Mouse (Mus musculus): ENCODE data around the gene Prickle2. TPM values are rescaled to one million over a fixed set of nuclear protein-coding genes. Genes with fewer than 3 reads are reported as not detected.
A peak's percentile ranks its signal among the peaks of the same experiment; 100 is the strongest.

The Prickle2 gene
- polyA plus RNA-seq, 1 experiment from 2014 or later = 5.3 TPM

- no peak for DNase-seq (ENCODE audit: low spot score)
- WGBS = 74% methylated on average over 2 of the region's 2 CpGs
- Histone ChIP-seq H3K27ac (replicated peaks) (no peak overlapping the region), H3K9me3 (peaks cover 4% of the 10 kb centered on the region; the same call in 1 of the 2 replicates), H3K27me3 (replicated peaks; ENCODE audit: low read depth, poor library complexity, severe bottlenecking) (no peaks in the 10 kb centered on the region), H3K4me3 (no peak overlapping the region), H3K36me3 (replicated peaks) (peaks cover 10% of the 10 kb centered on the region), H3K4me1 (no peaks in the 10 kb centered on the region)
Measured at GRCm38 (mm10) chr6:92617183-92617582, 88.8 kb downstream of the Prickle2 start.

- Histone ChIP-seq H3K36me3 (replicated peaks) (peaks cover 9% of the 10 kb centered on the region), H3K27ac (replicated peaks) (no peak overlapping the region), H3K4me1 (peaks cover 8% of the 10 kb centered on the region), H3K27me3 (replicated peaks; ENCODE audit: low read depth, poor library complexity, severe bottlenecking) (no peaks in the 10 kb centered on the region), H3K4me3 (no peak overlapping the region), H3K9me3 (peaks cover 4% of the 10 kb centered on the region; the same call in 1 of the 2 replicates)
- 88% methylated on average over 3 of the region's 3 CpGs for WGBS
- DNase-seq (ENCODE audit: low spot score) = no peak
Measured at GRCm38 (mm10) chr6:92614771-92615170, 91.2 kb downstream of the Prickle2 start.

- H3K36me3 ChIP-seq (replicated peaks) = no peaks in the 10 kb centered on the region
- no peak overlapping the region for H3K4me3 ChIP-seq
- no peaks in the 10 kb centered on the region for H3K9me3 ChIP-seq
- DNase-seq (ENCODE audit: low spot score) = no peak
- no peaks in the 10 kb centered on the region for H3K27me3 ChIP-seq (replicated peaks; ENCODE audit: low read depth, poor library complexity, severe bottlenecking)
- H3K27ac ChIP-seq (replicated peaks) = no peak overlapping the region
- 53% methylated on average over 2 of the region's 2 CpGs for WGBS
- peaks cover 32% of the 10 kb centered on the region for H3K4me1 ChIP-seq
Measured at GRCm38 (mm10) chr6:92612151-92612769, 93.7 kb downstream of the Prickle2 start.

GRCm38 (mm10) chr6:92609682-92610235, 96.2 kb downstream of the Prickle2 start:
- DNase-seq (ENCODE audit: low spot score) = peak; percentile 35
- Histone ChIP-seq H3K36me3 (replicated peaks) (no peaks in the 10 kb centered on the region), H3K27ac (replicated peaks) (0 out of 2 replicates have a peak overlapping the region, but pooled peaks have one; percentile 54), H3K27me3 (replicated peaks; ENCODE audit: low read depth, poor library complexity, severe bottlenecking) (no peaks in the 10 kb centered on the region), H3K4me1 (peaks cover 39% of the 10 kb centered on the region), H3K4me3 (no peak overlapping the region), H3K9me3 (no peaks in the 10 kb centered on the region)
- 41% methylated on average over 9 of the region's 9 CpGs for WGBS

- Histone ChIP-seq H3K36me3 (replicated peaks) (no peaks in the 10 kb centered on the region), H3K4me1 (peaks cover 39% of the 10 kb centered on the region), H3K27ac (replicated peaks) (peak overlapping the region; percentile 54), H3K9me3 (no peaks in the 10 kb centered on the region), H3K4me3 (no peak overlapping the region), H3K27me3 (replicated peaks; ENCODE audit: low read depth, poor library complexity, severe bottlenecking) (no peaks in the 10 kb centered on the region)
- peak; percentile 16 for DNase-seq (ENCODE audit: low spot score)
- WGBS = 74% methylated on average over 3 of the region's 3 CpGs
Measured at GRCm38 (mm10) chr6:92609078-92609477, 96.9 kb downstream of the Prickle2 start.

- Histone ChIP-seq H3K36me3 (replicated peaks) (no peaks in the 10 kb centered on the region), H3K27ac (replicated peaks) (no peak overlapping the region), H3K9me3 (no peaks in the 10 kb centered on the region), H3K27me3 (replicated peaks; ENCODE audit: low read depth, poor library complexity, severe bottlenecking) (no peaks in the 10 kb centered on the region), H3K4me3 (no peak overlapping the region), H3K4me1 (peaks cover 35% of the 10 kb centered on the region)
- 45% methylated on average over 2 of the region's 2 CpGs for WGBS
- DNase-seq (ENCODE audit: low spot score) = peak; percentile 13
Measured at GRCm38 (mm10) chr6:92605156-92605555, 100.8 kb downstream of the Prickle2 start.

- 88% methylated on average over 3 of the region's 3 CpGs for WGBS
- no peaks in the 10 kb centered on the region for H3K9me3 ChIP-seq
- H3K4me1 ChIP-seq = no peaks in the 10 kb centered on the region
- no peaks in the 10 kb centered on the region for H3K27me3 ChIP-seq (replicated peaks; ENCODE audit: low read depth, poor library complexity, severe bottlenecking)
- H3K4me3 ChIP-seq = no peak overlapping the region
- no peak for DNase-seq (ENCODE audit: low spot score)
- no peak overlapping the region for H3K27ac ChIP-seq (replicated peaks)
- no peaks in the 10 kb centered on the region for H3K36me3 ChIP-seq (replicated peaks)
Measured at GRCm38 (mm10) chr6:92596340-92596739, 109.6 kb downstream of the Prickle2 start.

- Histone ChIP-seq H3K27me3 (replicated peaks; ENCODE audit: low read depth, poor library complexity, severe bottlenecking) (no peaks in the 10 kb centered on the region), H3K27ac (replicated peaks) (no peak overlapping the region), H3K9me3 (no peaks in the 10 kb centered on the region), H3K4me3 (no peak overlapping the region), H3K36me3 (replicated peaks) (no peaks in the 10 kb centered on the region), H3K4me1 (no peaks in the 10 kb centered on the region)
- DNase-seq (ENCODE audit: low spot score) = no peak
- 82% methylated on average over 5 of the region's 5 CpGs for WGBS
Measured at GRCm38 (mm10) chr6:92589381-92590065, 116.4 kb downstream of the Prickle2 start.

GRCm38 (mm10) chr6:92584026-92584425, 121.9 kb downstream of the Prickle2 start:
- H3K4me3 ChIP-seq = no peak overlapping the region
- H3K27ac ChIP-seq (replicated peaks) = no peak overlapping the region

GRCm38 (mm10) chr6:92575227-92575626, 130.7 kb downstream of the Prickle2 start:
- 84% methylated on average over 4 of the region's 4 CpGs for WGBS
- no peak for DNase-seq (ENCODE audit: low spot score)
- Histone ChIP-seq H3K9me3 (no peaks in the 10 kb centered on the region), H3K27ac (replicated peaks) (no peak overlapping the region), H3K27me3 (replicated peaks; ENCODE audit: low read depth, poor library complexity, severe bottlenecking) (no peaks in the 10 kb centered on the region), H3K36me3 (replicated peaks) (no peaks in the 10 kb centered on the region), H3K4me3 (no peak overlapping the region), H3K4me1 (peaks cover 8% of the 10 kb centered on the region; the same call in 1 of the 2 replicates)

More at GRCm38 (mm10) chr6:92584026-92584425, 121.9 kb downstream of the Prickle2 start:
- H3K9me3 ChIP-seq = no peaks in the 10 kb centered on the region
- no peak for DNase-seq (ENCODE audit: low spot score)
- H3K4me1 ChIP-seq = no peaks in the 10 kb centered on the region
- 66% methylated on average over 1 of the region's 1 CpGs for WGBS
- H3K27me3 ChIP-seq (replicated peaks; ENCODE audit: low read depth, poor library complexity, severe bottlenecking) = no peaks in the 10 kb centered on the region
- no peaks in the 10 kb centered on the region for H3K36me3 ChIP-seq (replicated peaks)

GRCm38 (mm10) chr6:92572139-92572538, 133.8 kb downstream of the Prickle2 start:
- DNase-seq (ENCODE audit: low spot score) = no peak
- Histone ChIP-seq H3K4me1 (peaks cover 8% of the 10 kb centered on the region; the same call in 1 of the 2 replicates), H3K9me3 (no peaks in the 10 kb centered on the region), H3K36me3 (replicated peaks) (no peaks in the 10 kb centered on the region), H3K27ac (replicated peaks) (no peak overlapping the region), H3K4me3 (no peak overlapping the region), H3K27me3 (replicated peaks; ENCODE audit: low read depth, poor library complexity, severe bottlenecking) (no peaks in the 10 kb centered on the region)
- 96% methylated on average over 3 of the region's 3 CpGs for WGBS

GRCm38 (mm10) chr6:92570090-92570489, 135.9 kb downstream of the Prickle2 start:
- H3K4me3 ChIP-seq = no peak overlapping the region
- no peaks in the 10 kb centered on the region for H3K9me3 ChIP-seq
- 73% methylated on average over 7 of the region's 7 CpGs for WGBS
- H3K4me1 ChIP-seq = peaks cover 8% of the 10 kb centered on the region; the same call in 1 of the 2 replicates
- no peak for DNase-seq (ENCODE audit: low spot score)
- no peak overlapping the region for H3K27ac ChIP-seq (replicated peaks)
- H3K36me3 ChIP-seq (replicated peaks) = no peaks in the 10 kb centered on the region
- H3K27me3 ChIP-seq (replicated peaks; ENCODE audit: low read depth, poor library complexity, severe bottlenecking) = no peaks in the 10 kb centered on the region

- H3K4me1 ChIP-seq = peaks cover 2% of the 10 kb centered on the region; the same call in 1 of the 2 replicates
- 78% methylated on average over 4 of the region's 4 CpGs for WGBS
- DNase-seq (ENCODE audit: low spot score) = no peak
- H3K27me3 ChIP-seq (replicated peaks; ENCODE audit: low read depth, poor library complexity, severe bottlenecking) = no peaks in the 10 kb centered on the region
- no peak overlapping the region for H3K27ac ChIP-seq (replicated peaks)
- H3K4me3 ChIP-seq = no peak overlapping the region
- H3K9me3 ChIP-seq = no peaks in the 10 kb centered on the region
- H3K36me3 ChIP-seq (replicated peaks) = no peaks in the 10 kb centered on the region
Measured at GRCm38 (mm10) chr6:92569283-92569682, 136.7 kb downstream of the Prickle2 start.

Data from embryonic facial prominence, embryonic 10.5 days (tissue).